Comparison of ENCODE assay signal across 18 mouse cellular contexts in genomic region chr10:115356106-115356505, GRCm38 (mm10).
"Had no signal": no experiment of that assay in that cellular context is flagged by ENCODE, and none has a peak within 500 bp of the region (broad histone marks: within the 10 kb centered on the region; RNA-seq: fewer than 3 reads in every experiment).

No protein-coding gene starts in this region.

- H3K27me3 ChIP-seq: midbrain, embryonic 12.5 days; neural tube, embryonic 13.5 days; neural tube, embryonic 15.5 days had no signal

- H3K27ac ChIP-seq: midbrain, embryonic 10.5 days; midbrain, embryonic 12.5 days; neural tube, embryonic 13.5 days; neural tube, embryonic 15.5 days had no signal

- DNase-seq: lung, adult 18-20 months; lung, embryonic 14.5 days; lung, postnatal 10 days; lung, postnatal 4 days; midbrain, embryonic 14.5 days; retina, postnatal 1 day; right cerebral cortex, adult 18-20 months; right cerebral cortex, postnatal 25 days; right cerebral cortex, postnatal 4 days; spleen, adult 18-20 months; thymus, adult 18-20 months; thymus, postnatal 14 days; thymus, postnatal 36 days had no signal

- H3K4me3 ChIP-seq: midbrain, embryonic 10.5 days; midbrain, embryonic 12.5 days; myocyte; neural tube, embryonic 13.5 days; neural tube, embryonic 15.5 days had no signal
